Mouse (Mus musculus): ENCODE data around the gene Selenom. TPM values are rescaled to one million over a fixed set of nuclear protein-coding genes. Genes with fewer than 3 reads are reported as not detected.
A peak's percentile ranks its signal among the peaks of the same experiment; 100 is the strongest.

Gene Selenom
- polyA plus RNA-seq, 2 experiments, result 201 to 214 TPM

- Histone ChIP-seq H3K27me3 (ENCODE audit: control insufficient read depth, insufficient read depth, low read length) (no peaks in the 10 kb centered on the region), H3K4me2 (replicated peaks; ENCODE audit: low read depth, low read length, severe bottlenecking) (no peak overlapping the region), H3K36me3 (ENCODE audit: control insufficient read depth, insufficient read depth, low read length) (no peaks in the 10 kb centered on the region), H3K27ac (replicated peaks; ENCODE audit: low read depth, low read length) (no peak overlapping the region), H3K9me3 (ENCODE audit: control insufficient read depth, low read length) (no peaks in the 10 kb centered on the region), H3K4me1 (ENCODE audit: control insufficient read depth, insufficient read depth, low read length) (peaks cover 18% of the 10 kb centered on the region), H3K9ac (ENCODE audit: low read depth, low read length, severe bottlenecking) (no peak overlapping the region), H3K4me3 (replicated peaks; ENCODE audit: low read length) (no peak overlapping the region)
- no peak for DNase-seq (ENCODE audit: low spot score)
- WGBS, result 22% methylated on average over 9 of the region's 9 CpGs
- TF ChIP-seq POLR2A (IDR thresholded peaks at IDR 0.05; ENCODE audit: borderline replicate concordance, extremely low read depth, insufficient read depth, insufficient read length), result no peak
- ATAC-seq (ENCODE audit: low FRiP score, low read depth), result no peak
Measured at GRCm38 (mm10) chr11:3545531-3546241, 31.2 kb downstream of the Selenom start.

DNA sequence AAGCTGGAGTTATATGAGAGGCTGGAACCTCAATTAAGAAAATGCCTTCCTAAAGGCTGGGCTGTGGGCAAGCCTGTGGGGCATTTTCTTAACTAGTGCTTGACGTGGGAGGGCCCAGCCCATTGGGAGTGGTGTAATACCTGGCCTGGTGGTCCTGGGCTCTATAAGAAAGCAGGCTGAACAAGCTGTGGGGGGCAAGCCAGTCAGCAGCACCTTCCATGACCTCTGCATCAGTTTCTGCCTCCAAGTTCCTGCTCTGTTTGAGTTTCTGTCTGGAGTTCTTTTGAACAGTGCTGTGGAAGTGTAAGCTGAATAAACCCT is 31.7 kb downstream of the Selenom start:
- H3K4me2 ChIP-seq (replicated peaks; ENCODE audit: low read depth, low read length, severe bottlenecking), result no peak overlapping the region
- WGBS, result 14% methylated on average over 1 of the region's 1 CpGs
- no peak for TF ChIP-seq POLR2A (IDR thresholded peaks at IDR 0.05; ENCODE audit: borderline replicate concordance, extremely low read depth, insufficient read depth, insufficient read length)

DNA sequence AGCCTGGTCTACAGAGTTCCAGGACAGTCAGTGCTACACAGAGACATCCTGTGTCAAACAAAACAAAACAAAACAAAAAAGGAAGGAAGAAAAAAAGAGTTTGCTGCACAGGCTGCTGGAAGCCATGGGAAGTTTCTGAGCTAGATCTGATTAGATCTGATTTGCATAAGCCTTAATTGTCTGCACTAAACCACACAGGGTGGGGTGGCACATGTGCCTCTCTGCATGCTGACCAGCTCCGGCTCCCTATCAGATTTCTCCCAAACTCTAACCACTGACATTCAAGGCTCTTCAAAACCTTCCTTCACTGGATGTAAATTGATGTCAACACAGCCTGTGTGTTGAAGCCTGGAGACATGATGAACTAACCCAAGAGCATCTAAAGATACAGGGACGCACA is 32.6 kb downstream of the Selenom start:
- no peaks in the 10 kb centered on the region for H3K9me3 ChIP-seq (ENCODE audit: control insufficient read depth, low read length)
- H3K4me3 ChIP-seq (replicated peaks; ENCODE audit: low read length), result no peak overlapping the region
- H3K4me2 ChIP-seq (replicated peaks; ENCODE audit: low read depth, low read length, severe bottlenecking), result no peak overlapping the region
- H3K36me3 ChIP-seq (ENCODE audit: control insufficient read depth, insufficient read depth, low read length), result no peaks in the 10 kb centered on the region
- no peak for DNase-seq (ENCODE audit: low spot score)
- WGBS, result 95% methylated on average over 2 of the region's 2 CpGs
- H3K9ac ChIP-seq (ENCODE audit: low read depth, low read length, severe bottlenecking), result no peak overlapping the region
- H3K27me3 ChIP-seq (ENCODE audit: control insufficient read depth, insufficient read depth, low read length), result no peaks in the 10 kb centered on the region
- no peak for TF ChIP-seq POLR2A (IDR thresholded peaks at IDR 0.05; ENCODE audit: borderline replicate concordance, extremely low read depth, insufficient read depth, insufficient read length)
- H3K27ac ChIP-seq (replicated peaks; ENCODE audit: low read depth, low read length), result no peak overlapping the region
- ATAC-seq (ENCODE audit: low FRiP score, low read depth), result no peak
- H3K4me1 ChIP-seq (ENCODE audit: control insufficient read depth, insufficient read depth, low read length), result peaks cover 18% of the 10 kb centered on the region

More for the DNA sequence above, 31.7 kb downstream of the Selenom start:
- ATAC-seq (ENCODE audit: low FRiP score, low read depth) (no peak), DNase-seq (ENCODE audit: low spot score) (no peak)
- Histone ChIP-seq H3K27ac (replicated peaks; ENCODE audit: low read depth, low read length) (no peak overlapping the region), H3K27me3 (ENCODE audit: control insufficient read depth, insufficient read depth, low read length) (no peaks in the 10 kb centered on the region), H3K9ac (ENCODE audit: low read depth, low read length, severe bottlenecking) (no peak overlapping the region), H3K9me3 (ENCODE audit: control insufficient read depth, low read length) (no peaks in the 10 kb centered on the region), H3K4me3 (replicated peaks; ENCODE audit: low read length) (no peak overlapping the region), H3K36me3 (ENCODE audit: control insufficient read depth, insufficient read depth, low read length) (no peaks in the 10 kb centered on the region), H3K4me1 (ENCODE audit: control insufficient read depth, insufficient read depth, low read length) (peaks cover 18% of the 10 kb centered on the region)

GRCm38 (mm10) chr11:3547969-3548368 is 33.5 kb downstream of the Selenom start:
- H3K4me2 ChIP-seq (replicated peaks; ENCODE audit: low read depth, low read length, severe bottlenecking), result no peak overlapping the region
- peaks cover 14% of the 10 kb centered on the region for H3K4me1 ChIP-seq (ENCODE audit: control insufficient read depth, insufficient read depth, low read length)
- H3K36me3 ChIP-seq (ENCODE audit: control insufficient read depth, insufficient read depth, low read length), result no peaks in the 10 kb centered on the region
- H3K9ac ChIP-seq (ENCODE audit: low read depth, low read length, severe bottlenecking), result no peak overlapping the region
- DNase-seq (ENCODE audit: low spot score), result peak; percentile 65
- no peak for TF ChIP-seq POLR2A (IDR thresholded peaks at IDR 0.05; ENCODE audit: borderline replicate concordance, extremely low read depth, insufficient read depth, insufficient read length)
- H3K27ac ChIP-seq (replicated peaks; ENCODE audit: low read depth, low read length), result no peak overlapping the region
- WGBS, result 52% methylated on average over 6 of the region's 6 CpGs
- ATAC-seq (ENCODE audit: low FRiP score, low read depth), result no peak
- no peak overlapping the region for H3K4me3 ChIP-seq (replicated peaks; ENCODE audit: low read length)
- no peaks in the 10 kb centered on the region for H3K27me3 ChIP-seq (ENCODE audit: control insufficient read depth, insufficient read depth, low read length)
- H3K9me3 ChIP-seq (ENCODE audit: control insufficient read depth, low read length), result no peaks in the 10 kb centered on the region

- no peak for DNase-seq (ENCODE audit: low spot score)
Measured at GRCm38 (mm10) chr11:3548564-3549295, 34.2 kb downstream of the Selenom start.

More at GRCm38 (mm10) chr11:3548564-3549295, 34.2 kb downstream of the Selenom start:
- Histone ChIP-seq H3K9me3 (ENCODE audit: control insufficient read depth, low read length) (no peaks in the 10 kb centered on the region), H3K9ac (ENCODE audit: low read depth, low read length, severe bottlenecking) (no peak overlapping the region), H3K27me3 (ENCODE audit: control insufficient read depth, insufficient read depth, low read length) (no peaks in the 10 kb centered on the region), H3K4me3 (replicated peaks; ENCODE audit: low read length) (no peak overlapping the region), H3K27ac (replicated peaks; ENCODE audit: low read depth, low read length) (no peak overlapping the region), H3K4me2 (replicated peaks; ENCODE audit: low read depth, low read length, severe bottlenecking) (no peak overlapping the region), H3K4me1 (ENCODE audit: control insufficient read depth, insufficient read depth, low read length) (peaks cover 6% of the 10 kb centered on the region), H3K36me3 (ENCODE audit: control insufficient read depth, insufficient read depth, low read length) (no peaks in the 10 kb centered on the region)
- 69% methylated on average over 3 of the region's 3 CpGs for WGBS
- no peak for ATAC-seq (ENCODE audit: low FRiP score, low read depth)
- TF ChIP-seq POLR2A (IDR thresholded peaks at IDR 0.05; ENCODE audit: borderline replicate concordance, extremely low read depth, insufficient read depth, insufficient read length), result no peak

All from limb, embryonic 14.5 days (tissue).